Mouse (Mus musculus): Measurements from ENCODE around the gene Gcnt2. TPM values are rescaled to one million over a fixed set of nuclear protein-coding genes. Genes with fewer than 3 reads are reported as not detected.

The Gcnt2 gene
- total RNA-seq, 2 experiments from 2014 or later: 4.4 to 4.8 TPM

DNA sequence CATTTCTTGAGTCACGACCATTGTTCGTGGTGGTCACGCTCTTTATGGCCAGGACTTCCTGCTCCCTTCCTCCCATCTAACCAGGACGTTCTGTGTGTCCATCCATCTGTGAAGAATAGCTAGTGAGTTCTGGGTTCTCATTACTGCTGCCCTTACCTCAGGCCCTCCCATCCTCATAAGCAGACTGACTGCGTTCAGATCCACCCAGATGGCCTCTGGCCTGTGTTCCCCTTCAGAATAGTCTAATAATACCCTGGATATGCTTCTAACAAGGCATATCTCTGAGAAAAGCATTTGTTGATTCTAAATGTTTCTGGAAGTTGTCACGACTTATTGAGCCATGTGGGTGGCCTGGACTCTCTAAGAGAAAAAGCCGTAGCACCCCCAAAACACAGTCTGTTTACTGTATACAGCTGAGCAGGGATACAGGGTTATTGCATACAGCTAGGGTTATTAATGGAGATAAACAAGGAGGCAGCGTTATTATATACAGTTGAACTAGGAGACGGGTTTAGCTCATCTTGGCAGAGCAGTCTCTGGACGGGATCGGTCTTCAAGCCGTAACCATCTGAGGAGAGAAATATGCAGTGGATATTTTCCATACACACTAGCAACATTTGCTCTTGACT is 42.4 kb downstream of the Gcnt2 start:
- DNase-seq (ENCODE audit: low spot score in 2 of 2): no peak

DNA sequence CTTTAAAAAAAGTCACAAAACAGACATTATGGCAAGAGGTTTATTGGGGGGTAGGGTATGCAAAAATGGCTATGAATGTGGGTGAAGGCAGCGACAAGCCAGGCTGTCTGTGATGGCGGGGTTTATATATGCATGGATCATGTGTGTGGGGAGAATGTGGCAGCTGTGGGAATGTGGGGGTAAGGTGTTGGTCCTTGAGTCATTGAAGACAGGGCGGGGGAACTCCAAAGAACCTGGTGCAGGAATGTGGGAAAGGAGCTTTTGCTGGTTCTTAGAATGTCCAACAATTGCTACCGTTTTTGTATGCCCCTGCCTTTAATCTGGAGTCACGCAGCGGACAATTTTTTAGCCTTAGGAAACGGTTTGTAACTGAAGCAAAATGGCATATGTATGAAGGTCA is 44.5 kb downstream of the Gcnt2 start:
- no peak for DNase-seq (ENCODE audit: low spot score in 2 of 2)

DNA sequence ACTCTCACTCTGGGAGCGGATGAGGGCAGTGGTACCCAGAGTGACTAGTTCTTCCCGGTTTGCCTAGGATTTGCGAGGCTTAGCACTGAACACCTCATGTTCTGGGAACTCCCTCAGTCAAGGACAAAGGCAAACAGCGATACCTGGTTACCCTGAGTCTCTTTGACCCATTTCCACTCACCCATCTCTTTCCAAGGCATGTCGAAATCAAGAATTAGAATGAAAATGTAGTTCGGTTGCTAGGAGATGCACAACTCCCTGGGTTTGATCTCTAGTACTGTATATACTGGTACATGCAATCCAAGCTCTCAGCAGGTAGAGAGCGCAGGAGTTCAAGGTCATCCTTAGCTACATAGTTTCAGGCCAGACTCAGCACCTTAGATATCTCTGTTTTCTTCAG is 47.0 kb downstream of the Gcnt2 start:
- no peak for DNase-seq (ENCODE audit: low spot score in 2 of 2)

DNA sequence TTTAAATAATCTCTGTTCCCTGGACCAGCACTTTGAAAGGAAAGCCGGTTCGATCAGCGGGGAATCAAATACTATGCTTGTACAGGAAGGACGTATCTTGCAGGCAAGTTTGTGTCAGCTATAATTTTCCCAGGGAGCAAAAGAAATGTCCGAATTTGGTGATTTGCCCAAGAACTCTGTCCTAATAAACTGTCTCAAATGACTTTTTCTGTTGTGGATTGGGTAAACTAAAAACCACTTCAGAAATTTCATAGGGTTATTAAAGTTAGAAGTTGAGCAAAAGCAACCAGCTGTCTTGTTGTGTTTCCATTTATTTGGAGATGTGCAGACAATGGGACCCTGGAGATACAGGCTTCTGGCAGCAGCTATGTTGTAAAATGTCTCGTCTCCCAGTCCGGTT is 47.7 kb downstream of the Gcnt2 start:
- no peak for DNase-seq (ENCODE audit: low spot score in 2 of 2)

DNA sequence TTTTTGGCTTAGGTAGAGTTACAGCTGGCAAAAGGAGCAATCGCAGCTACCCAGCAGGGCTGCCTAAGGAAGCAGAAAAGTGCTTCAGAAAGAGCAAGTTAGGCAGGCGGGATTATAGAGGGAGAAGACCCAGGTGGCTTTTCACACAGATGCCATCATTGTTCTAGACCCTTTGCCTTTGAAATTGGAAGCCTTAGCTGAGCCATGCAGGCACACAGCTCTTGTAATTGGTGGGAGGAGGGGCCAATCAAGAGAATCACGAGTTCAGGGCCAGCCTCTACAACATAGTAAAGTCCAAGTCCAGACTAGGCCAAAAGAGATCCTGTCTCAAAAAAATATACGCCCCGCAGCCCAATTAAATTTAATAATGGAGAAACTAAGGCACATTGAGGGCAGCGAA is 48.5 kb downstream of the Gcnt2 start:
- no peak for DNase-seq (ENCODE audit: low spot score in 2 of 2)

DNA sequence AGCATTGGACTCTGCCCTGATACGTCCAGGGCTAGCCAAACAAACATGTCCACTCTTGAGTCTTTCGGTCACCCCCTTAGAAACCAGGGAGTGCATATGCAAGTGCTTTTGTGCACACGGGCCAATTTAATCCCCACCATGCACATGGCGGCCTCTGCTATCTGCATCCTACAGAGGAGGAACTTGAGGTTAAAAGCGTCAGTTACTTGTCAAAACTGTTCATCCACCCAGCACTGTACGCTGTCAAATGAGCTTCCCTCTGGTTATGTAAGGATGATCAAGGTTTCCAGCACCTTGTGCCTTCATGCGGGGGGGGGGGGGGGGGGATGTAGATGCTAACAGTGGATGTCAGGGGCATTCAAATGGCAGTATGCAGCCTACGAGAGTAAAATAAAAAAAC is 49.5 kb downstream of the Gcnt2 start:
- DNase-seq (ENCODE audit: low spot score in 2 of 2): no peak

DNA sequence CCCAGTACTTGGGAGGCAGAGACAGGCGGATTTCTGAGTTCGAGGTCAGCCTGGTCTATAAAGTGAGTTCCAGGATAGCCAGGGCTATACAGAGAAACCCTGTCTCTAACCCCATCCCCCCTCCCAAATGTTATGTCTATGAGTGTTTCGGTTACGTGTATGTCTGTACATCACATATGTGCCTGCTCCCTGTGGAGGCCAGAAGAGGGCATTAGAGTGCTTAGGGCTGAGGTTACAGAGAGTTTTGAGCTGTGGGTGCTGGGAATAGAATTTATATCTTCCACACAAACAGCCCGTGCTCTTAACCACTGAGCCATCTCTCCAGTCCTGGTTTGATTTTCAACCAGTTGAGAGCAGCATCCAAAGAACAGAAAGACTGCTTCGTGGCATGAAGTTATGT is 50.5 kb downstream of the Gcnt2 start:
- no peak for DNase-seq (ENCODE audit: low spot score in 2 of 2)

DNA sequence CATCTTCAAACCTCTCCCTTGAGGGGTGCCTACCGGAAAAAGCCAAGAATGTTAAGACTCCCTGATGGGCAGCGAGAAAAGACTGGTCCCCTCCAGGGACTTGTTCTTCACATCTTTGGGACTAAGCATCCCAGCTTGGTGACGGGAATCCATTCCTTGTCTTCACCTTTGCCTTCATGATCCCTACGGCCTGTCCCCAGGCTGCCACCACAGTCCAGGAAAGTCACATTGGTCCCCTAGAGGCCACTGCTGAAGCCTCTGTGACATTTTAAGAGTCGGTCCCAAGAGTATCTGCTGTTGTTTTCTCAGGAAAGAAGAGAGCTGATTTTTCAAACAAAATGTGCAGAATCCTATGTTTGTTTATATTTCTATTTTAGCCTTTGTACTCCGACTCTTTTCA is 52.4 kb downstream of the Gcnt2 start:
- no peak for DNase-seq (ENCODE audit: low spot score in 2 of 2)

DNA sequence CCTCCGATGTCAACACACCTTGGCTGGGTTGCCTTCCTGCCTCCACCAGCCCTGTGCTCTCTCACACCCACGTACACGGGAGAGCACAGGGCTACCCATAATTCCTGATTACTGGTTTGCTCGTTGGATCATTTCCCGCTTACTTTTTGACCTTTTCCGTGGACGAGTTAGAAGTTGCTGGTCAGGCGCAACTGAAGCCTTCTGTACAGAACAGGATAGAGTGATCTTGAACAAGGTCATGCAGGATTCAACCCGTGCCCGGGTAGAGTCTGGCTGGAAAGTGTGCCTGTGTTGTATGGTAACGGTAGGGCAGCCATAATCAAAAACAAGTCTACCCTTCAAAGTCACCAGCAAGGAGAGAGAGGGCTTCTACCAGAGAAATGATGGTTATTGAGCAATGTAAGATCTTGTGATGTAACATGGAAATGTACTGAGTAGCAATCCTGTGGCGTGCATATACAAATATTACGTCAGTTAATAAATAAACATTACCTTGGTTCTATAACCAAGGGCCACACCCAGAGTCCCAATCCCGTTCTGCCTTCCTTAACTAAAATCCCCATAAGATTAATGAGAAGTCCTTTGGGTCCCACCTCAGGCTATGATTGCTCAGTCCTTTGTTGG is 54.0 kb downstream of the Gcnt2 start:
- no peak for DNase-seq (ENCODE audit: low spot score in 2 of 2)

DNA sequence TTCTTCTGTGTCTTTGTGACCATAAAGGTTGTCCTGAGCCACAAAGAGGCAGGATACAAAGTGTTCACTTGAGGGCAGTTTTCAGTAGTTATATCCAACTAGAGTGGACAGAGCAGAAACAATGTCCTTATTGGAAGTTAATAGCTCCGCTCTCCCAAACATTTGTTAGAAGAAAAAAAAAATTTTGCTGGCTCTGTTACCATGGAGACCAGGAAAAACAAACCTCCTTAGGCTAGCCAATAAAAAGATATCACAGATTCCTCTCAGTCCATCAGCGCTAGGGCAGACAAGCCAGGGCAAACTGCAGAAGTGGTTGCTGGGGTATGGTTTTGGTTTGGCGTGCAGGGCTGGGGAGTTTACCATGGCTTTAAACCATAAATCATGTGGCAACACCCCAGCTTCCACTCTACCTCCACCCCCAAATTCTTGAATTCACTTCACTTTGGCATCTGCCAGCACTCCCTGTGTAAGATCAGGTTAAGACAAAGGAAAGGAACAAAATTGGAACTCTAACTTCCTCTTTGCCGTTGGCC is 54.6 kb downstream of the Gcnt2 start:
- DNase-seq (ENCODE audit: low spot score in 2 of 2): no peak

DNA sequence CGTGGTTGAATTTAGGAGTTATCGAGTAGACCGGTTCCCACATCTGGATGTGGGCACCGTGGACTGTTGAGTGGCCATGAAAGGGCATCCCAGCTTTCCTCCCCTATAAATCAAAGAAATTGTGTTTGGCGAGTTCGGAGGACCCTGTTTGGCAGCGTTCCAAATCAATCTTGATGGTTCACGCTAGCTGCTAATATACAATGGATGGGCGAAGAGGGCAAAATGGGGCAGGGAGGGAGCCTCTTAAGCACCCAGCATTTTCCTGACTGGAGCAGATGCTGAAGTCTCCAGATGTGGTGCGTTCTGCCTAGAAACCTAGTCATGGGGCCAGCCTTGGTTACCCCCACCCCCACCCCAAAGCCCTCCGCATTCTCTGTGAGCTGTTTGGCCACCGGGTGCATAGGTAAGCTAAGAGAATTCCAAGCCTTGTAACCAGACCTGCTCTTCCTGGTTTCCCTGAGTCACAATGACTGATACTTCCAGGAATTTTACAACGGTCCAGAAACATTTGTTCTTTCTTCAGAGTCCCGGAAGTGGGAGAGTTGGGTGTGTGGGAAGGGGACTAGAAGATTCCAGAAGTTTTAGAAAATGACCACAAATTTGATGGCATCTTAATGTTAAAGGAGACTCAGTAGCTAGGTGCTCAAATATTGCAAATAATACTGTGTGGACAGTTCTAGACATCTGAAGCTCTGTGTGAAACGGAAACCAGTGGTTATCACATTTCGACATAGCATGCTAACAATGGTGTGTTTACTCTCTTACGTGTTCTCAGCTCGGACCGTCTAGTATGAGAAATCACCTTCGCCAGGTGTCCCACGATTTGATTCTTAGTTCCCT is 57.0 kb downstream of the Gcnt2 start:
- no peak for DNase-seq (ENCODE audit: low spot score in 2 of 2)

DNA sequence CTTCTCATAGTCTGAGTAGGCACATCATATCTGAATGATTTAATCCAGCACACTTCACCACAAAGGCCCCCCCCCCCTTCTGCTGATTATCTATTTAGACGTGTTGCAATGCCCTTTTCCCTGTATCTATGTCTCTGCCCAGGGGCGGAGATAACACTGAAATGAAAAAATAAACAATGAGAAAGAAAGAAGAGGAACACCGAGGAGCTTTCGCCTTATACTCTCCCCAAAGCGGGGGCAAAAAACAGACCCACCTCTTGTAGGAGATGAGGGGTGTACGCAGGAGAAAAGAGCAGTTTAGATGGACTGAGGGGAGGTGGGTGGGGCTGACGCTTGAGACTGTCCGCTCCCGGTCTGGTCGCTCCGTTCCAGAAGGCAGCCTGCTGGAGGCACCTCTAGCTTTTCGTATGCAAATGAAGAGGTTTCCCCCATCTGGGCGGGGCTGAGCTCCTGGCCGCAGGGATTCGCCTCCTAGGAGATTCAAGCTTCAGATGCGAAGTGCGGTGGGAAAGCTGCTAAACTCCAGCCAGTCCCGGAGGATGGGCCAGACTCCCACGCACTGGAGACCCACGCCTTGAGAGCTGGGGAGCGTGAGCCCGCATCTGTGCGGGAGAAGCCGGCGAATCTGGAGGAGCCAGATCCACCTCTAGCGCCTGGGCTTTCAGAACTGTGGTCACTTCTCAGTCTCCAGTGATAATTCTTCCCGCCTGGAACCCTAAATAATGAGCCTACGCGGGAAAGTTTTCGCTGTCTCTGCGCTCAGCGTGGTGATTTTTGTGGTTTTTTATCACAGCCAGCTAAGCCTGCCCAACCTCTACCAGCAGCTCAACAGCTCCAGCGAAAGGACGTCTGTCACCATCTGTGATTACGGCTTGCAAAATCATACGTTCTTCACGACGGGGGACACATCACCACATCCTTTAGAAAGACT is 57.9 kb downstream of the Gcnt2 start:
- peak; percentile 24 to 26 for DNase-seq (ENCODE audit: low spot score in 2 of 2)

DNA sequence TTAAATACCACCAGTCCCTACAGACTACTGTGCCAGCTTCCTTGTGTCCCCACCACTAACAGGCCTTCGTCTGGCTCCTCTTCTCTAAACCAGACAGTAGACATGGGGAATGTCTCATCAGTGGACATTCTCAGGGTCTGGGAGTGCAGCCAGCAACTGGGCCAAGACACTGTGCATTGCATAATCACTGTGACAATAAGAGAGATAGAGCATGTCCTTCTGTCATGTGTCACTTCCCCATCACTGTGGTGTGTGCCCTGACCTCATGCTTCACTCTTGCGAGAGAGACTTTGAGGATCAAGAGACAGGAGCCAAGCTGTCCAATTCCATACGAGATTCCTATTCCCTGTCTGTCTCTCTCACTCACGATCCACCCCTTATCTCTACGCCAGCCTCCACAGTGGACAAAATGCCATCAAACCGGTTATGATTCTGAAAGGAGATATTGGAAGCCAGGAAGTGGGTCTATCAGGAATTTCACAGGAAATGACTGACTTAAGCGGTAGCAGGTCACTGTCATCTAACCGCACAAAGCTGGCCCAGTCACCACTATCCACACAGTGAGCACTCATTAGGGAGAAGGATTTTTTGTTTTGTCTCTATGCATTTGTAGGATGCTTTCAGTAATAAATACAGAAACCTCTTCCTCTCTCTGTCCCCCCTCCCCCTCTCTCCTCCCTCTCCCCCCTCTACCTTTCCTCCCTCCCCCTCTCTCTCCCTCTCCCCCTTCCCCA is 61.9 kb downstream of the Gcnt2 start:
- no peak for DNase-seq (ENCODE audit: low spot score in 2 of 2)

DNA sequence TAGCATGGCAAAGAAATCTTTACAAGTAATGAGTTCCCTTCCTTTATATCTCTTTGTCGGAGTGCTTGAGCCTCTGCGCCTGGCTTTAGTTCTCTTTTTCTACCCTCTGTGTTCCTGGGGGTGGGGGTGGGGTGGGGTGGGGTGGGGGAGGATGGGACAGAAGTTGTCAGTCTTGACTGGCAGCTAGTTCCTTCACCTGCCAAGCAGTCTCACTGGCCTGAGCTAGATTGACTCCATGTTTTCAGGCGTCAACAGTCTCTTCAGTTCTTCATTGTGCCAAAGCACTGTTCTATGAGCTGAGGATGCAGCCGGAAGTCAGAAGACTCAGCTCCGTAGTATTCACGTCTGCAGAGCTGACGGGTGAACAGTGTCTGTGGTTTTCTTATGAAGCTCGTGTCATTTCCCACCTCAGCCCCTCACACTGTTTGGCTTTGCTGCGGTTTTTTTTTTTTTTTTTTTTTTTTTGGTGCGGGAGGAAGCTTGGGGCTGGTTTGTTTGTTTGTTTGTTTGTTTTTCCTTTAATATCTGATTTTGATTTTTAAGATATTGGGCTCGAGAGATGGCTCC is 62.8 kb downstream of the Gcnt2 start:
- no peak for DNase-seq (ENCODE audit: low spot score in 2 of 2)

DNA sequence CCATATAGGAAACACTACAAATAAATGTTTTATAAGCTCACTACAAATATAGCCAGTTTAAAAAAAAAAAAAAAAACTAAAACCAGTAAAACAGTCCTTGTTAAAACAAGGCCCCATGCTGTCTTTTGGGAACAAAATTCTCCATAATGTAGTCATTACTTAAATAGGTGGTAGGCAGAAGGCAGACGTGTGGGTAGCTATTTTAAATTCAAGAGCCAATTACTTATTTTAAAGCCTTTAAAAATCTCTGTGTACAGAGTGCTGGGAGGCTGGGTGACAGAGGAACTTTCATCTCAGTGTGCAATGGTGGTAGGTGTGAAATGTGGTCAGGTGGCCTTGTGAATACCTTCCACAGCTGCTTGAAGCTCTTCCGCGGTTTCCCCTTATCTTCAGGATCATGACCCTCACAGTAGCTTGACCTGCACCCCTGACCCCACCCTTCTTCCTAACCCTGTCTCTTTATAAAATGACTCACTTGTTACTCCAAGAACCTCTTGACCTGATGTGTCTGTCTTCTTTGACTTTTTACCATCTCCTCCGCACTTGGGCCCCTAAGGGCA is 64.3 kb downstream of the Gcnt2 start:
- DNase-seq (ENCODE audit: low spot score in 2 of 2): no peak

DNA sequence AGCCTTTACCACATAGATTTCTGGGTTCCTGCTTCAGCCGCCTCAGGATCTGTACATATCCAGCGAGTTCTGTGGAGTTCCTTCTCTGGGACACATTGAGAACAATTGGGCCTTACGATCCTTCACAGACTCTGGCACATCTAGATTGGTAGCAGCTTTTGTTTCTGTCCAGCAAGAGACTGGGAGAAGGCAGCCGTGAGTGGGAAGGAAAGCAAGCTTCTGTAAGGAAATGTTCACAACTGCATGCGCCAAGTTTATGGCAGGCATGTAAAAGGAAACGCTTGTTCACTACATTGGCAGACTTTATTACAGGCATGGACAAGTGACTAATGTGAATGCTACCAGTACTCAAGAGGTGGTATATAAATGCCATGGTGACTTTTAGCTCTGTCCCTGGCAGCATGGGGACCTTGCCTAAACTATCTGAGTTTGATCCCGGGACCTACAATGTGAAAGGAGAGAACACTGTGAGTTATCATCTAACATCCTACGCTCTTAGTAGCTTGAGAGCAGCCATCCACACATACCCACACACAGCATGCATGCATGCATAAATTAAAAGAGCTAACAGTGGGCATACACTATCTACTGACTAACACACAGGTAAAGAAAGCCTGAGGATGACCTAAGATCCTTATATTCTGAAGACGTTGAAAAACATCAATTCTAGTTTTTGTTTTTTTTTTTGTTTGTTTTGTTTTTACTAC is 68.8 kb downstream of the Gcnt2 start:
- no peak for DNase-seq (ENCODE audit: low spot score in 2 of 2)

DNA sequence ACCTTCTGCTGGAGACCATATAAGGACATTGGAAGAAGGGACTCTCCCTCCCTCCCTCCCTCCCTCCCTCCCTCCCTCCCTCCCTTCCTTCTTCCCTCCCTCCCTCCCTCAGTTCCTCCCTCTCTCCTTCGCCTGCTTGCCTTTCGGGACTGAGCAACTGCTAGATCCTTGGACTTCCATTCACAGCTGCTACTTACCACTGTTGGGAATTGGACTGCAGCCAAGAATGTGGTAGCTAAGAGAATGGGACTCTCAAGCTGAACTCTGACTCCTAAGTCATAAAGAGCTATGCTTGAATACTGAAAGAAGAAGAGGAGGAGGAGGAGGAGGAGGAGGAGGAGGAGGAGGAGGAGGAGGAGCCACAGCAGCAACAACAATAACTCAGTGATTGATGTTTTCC is 72.3 kb downstream of the Gcnt2 start:
- peak in 1 of 2 experiments; percentile 19 for DNase-seq (ENCODE audit: low spot score in 2 of 2)

DNA sequence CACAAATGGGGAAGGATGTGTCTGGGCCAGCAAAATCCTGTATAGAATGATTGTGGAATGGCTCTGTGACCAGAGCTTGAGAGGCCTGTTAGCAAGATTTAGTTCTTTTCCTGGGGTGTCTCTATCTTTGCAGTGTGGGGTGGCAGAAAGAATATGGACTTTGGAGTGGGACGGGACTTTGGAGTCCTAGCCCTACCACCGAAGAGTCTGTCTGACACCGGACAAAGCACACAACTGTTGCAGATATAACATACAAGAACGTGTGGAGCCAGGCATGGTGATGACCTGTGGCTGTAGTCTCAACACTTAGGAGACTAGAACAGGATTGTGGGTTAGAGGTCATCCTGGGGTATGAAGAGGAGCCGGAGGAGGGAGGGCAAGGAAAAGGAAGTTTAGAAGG is 73.0 kb downstream of the Gcnt2 start:
- DNase-seq (ENCODE audit: low spot score in 2 of 2): no peak

DNA sequence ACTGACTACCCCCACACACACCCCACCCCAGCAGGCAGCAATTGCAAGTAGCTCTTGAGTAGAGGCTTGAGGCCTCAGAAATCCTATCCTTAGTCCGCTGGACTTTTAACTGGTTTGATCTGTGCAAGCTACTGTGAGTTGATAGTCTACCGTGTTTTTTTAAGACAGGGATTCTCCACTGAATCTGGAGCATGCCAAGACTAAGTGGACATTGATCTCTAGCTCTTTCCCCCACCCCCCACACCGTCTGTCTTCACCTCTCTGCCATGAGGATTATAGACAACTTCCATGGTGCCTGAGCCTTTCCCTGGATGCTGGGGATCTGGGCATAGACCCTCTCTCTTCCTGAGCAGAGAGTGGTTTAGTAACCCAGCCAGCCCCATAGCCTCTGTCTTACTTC is 74.8 kb downstream of the Gcnt2 start:
- DNase-seq (ENCODE audit: low spot score in 2 of 2): no peak

Data from gastrocnemius, postnatal 4 days (tissue).